Mouse (Mus musculus) embryo, embryonic 9.5 days (tissue): ENCODE results near the gene Hfe.
A peak's percentile ranks its signal among the peaks of the same experiment; 100 is the strongest.
"Not testable (repeated sequence)": the region's sequence is repeated elsewhere in the genome, so short reads cannot be mapped to it uniquely, and the experiment has no call there.

Experiments used
- DNase-seq: peaks from one replicate; pipeline ENCODE4 v3.0.0-alpha.2; 2017; ENCODE audit errors: extremely low spot score

Hfe gene

DNA sequence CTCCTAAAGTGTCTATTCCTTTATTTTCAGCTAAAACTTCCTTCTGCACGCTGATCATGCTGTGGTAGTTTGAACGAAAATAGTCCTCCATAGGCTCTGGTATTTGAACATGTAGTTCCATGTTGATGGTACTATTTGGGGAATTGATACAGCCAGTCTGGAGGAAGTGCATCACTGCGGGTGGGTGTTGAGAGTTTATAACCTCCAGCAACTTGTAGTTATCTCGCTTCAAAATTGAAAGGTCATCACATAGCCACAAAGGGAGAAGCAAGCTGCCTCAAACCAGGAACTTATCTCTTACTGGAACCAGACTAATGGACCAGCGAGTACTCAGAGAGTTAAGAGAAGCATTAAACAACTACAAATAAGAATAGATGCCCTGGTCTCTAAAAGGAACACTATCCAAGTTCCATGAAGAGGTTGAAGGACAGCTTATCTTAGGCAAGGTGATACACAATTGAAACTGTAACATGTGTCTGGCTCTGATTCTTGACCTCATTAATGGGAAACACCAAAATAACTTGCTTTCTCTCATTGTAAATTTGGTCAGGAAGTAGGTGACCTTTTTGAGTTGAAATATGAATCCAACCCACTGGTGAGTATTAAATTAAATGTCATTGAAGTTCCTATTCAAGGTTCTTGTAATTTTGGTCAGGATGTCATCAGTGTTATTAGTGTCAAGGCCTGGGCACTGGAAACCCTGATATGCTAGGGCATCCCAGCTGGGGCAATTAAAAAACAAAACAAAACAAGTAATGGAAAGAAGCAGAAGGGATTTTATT, 5.8 kb upstream of the Hfe start:
- DNase-seq: no peak

DNA sequence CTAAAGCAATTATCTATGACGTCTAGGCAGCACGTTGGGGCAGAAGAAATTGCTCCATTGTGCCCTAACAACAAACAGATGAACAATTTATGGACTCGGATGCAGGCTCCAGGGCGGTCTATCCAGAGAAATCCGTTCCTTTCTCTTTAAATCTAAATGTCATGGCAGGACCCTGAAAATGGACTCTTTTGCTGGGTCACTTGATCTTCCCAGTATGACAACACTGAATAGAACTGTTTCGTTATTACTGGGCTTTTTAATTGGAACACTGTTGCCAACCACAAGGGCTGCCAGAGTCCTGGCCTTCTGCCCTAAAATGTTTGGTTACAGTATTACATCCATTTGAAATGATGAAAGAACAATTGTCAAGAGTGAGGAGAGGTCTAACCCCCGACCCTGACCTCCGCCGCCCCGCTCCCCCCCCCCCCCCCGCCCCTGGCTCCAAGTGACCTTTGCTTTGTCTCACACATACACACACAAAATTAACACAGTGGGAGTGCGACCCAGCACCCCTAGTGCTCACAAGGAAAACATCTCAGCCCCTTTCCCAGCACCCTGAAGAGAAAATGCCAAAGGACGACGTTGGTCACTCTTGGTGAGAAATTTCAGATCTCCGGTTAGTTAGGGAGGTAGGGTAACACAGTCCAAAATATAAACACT, 810 bp downstream of the Hfe start:
- no peak for DNase-seq

DNA sequence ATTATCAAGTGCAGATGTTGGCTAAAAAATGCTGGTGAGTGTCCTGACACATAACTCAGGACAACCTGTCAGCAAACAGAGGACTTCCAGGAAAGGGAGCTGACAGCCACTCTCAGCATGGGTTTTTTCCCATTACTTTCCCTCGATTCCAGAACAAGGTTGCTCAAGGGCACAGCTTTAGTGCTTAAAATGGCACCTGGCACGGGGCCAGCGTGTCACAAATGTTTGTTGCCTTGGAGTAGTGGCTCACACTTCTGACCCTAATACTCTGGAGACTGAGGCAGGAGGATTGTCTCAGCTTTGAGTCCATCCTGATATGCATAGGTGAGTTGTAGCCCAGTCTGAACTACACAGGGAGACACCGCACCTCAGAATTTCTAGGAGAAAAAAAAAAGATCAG, 2.0 kb downstream of the Hfe start:
- no peak for DNase-seq

DNA sequence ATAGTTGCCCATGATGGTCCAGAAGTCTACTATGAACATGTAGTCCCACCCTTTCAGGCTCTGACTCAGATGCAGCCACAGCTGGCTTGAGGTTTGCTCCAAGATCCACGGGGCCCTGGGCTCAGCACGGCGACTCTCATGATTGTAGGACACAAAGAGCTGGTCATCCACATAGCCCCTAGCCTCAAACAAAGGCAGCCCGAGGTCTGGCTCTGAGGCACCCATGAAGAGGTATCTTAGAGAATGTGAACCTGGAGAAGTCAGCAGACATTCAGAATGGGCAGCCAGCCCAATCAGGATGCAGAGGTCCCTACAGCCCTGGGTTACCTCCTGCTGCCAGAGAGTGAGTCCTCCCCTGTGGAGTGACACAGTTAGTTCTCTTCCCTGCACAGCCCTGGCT, 2.6 kb downstream of the Hfe start:
- no peak for DNase-seq

DNA sequence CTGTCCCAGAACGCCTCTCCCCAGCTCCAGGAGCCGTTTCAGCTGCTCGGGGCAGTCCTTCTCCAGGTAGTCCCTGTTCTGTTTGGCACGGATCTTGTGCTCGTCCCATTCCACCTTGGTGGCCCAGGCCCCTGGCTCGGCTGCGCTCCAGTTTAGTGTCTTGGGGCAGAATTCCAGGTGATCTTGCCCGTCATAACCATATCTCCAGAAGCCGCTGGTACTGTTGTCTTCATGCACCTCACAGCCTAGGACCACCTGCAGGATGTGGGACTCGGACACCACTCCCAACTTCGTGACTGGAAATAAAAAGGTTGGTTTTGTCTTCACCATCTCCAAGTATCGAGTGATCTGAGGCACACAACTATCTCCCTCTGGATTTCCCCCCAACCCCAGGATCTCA, 3.9 kb downstream of the Hfe start:
- DNase-seq: no peak

GRCm38 (mm10) chr13:23705751-23706356, 4.8 kb downstream of the Hfe start:
- DNase-seq: no peak

DNA sequence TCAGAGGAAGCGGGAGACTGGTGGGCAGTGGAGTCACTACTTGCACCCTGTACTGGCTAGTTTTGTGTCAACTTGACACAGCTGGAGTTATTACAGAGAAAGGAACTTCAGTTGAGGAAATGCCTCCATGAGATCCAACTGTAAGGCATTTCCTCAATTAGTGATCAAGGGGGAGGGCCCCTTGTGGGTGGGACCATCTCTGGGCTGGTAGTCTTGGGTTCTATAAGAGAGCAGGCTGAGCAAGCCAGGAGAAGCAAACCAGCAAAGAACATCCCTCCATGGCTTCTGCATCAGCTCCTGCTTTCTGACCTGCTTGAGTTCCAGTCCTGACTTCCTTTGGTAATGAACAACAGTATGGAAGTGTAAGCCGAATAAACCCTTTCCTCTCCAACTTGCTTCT, 7.9 kb downstream of the Hfe start:
- DNase-seq: not testable (repeated sequence)

- DNase-seq: no peak
These were observed 8.4 kb downstream of the Hfe start for GRCm38 (mm10) chr13:23702220-23702619.

- peak; percentile 80 for DNase-seq
These were observed 9.7 kb downstream of the Hfe start for GRCm38 (mm10) chr13:23700786-23701520.

DNA sequence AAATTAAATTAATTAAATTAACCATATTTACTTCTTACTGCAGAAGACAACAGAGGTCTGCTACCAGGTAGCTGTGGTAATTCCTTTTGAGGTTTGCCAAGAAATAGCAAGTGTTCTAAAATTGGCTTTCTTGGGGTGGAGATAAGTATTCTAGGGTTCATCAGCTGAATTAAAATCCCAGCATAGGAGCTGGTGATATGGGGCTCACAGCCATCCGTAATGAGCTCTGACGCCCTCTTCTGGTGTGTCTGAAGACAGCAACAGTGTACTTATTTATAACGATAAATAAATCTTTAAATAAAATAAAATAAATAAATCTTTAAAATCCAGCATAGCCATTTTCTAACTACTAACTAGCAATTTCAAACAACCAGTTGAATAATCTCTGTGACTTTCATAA, 10.9 kb downstream of the Hfe start:
- no peak for DNase-seq

DNA sequence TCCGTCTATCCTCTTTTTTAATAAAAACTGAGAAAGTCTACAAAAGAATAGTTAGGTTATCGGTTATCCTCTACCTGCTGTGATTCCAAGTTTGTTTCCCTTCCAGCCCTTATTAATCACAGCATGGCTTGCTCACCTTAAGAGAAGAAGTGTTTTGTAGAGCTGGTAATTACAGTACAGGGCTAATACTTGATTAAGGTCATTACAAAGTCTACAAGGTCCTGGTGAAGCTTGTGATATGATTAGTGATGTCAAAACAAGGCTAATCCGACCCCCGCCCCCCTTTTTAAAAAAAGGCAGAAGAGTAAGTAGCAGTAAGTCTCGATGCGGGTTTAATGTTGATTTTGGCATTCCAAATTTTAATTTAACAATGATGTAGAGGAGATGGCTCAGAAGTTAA, 11.7 kb downstream of the Hfe start:
- no peak for DNase-seq

DNA sequence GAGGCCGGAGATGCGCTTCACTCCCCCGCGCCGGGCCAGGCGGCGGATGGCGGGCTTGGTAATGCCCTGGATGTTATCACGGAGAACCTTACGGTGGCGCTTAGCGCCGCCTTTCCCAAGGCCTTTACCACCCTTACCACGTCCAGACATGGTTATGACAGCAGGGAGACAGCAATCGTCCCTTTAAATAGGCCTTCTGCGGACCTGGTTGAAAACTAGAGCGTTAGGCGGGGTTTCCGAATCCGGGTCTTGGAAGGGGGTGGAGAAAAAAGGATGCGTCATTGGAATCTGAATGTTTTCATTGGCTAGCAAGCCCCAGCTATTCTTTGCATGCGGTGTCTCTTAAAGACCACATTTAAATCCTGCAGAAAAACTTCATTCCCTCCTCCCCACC, 12.4 kb downstream of the Hfe start, which contains the start of gene Hist1h4c:
Hist1h4c (minus strand) TSS at position 155 of the 394 bp plus-strand sequence.
- peak; percentile 100 for DNase-seq

- DNase-seq: peak; percentile 78
These were observed 13.0 kb downstream of the Hfe start for GRCm38 (mm10) chr13:23697491-23698299.

- DNase-seq: peak; percentile 30
These were observed 14.6 kb downstream of the Hfe start for GRCm38 (mm10) chr13:23696061-23696474.

- DNase-seq: no peak
These were observed 15.1 kb downstream of the Hfe start, which contains the start of gene Hist1h1t for GRCm38 (mm10) chr13:23695514-23695913. Gene Hist1h1t (plus strand): TSS chr13:23695814.

DNA sequence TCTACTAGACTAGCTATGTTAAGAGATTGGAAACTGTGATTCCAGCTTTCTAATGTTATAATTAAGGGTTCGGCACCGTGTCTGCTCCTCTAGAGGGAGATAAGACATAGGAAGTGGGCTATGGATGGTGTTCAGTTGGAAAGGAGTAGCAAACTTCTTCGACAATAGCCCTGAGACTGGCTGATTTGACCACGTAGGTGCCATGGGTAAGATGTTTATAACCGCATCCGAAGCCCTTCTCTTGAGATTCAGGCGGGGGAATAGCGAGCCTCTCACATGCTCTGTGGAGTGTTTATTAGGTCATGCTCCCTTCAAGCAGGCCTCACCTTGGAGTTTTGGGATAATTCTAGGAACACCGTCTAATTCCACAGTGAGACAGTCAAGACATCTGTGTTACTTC, 15.7 kb downstream of the Hfe start:
- DNase-seq: no peak

- no peak for DNase-seq
These were observed 16.7 kb downstream of the Hfe start for GRCm38 (mm10) chr13:23693856-23694440.

- DNase-seq: no peak
These were observed 21.2 kb downstream of the Hfe start for GRCm38 (mm10) chr13:23689459-23689858.

GRCm38 (mm10) chr13:23688956-23689355, 21.7 kb downstream of the Hfe start:
- no peak for DNase-seq

- no peak for DNase-seq
These were observed 22.7 kb downstream of the Hfe start for GRCm38 (mm10) chr13:23687907-23688306.

GRCm38 (mm10) chr13:23687181-23687580, 23.5 kb downstream of the Hfe start:
- DNase-seq: no peak
